Comparison of ENCODE assay signal across 21 mouse cellular contexts in the genomic region with DNA sequence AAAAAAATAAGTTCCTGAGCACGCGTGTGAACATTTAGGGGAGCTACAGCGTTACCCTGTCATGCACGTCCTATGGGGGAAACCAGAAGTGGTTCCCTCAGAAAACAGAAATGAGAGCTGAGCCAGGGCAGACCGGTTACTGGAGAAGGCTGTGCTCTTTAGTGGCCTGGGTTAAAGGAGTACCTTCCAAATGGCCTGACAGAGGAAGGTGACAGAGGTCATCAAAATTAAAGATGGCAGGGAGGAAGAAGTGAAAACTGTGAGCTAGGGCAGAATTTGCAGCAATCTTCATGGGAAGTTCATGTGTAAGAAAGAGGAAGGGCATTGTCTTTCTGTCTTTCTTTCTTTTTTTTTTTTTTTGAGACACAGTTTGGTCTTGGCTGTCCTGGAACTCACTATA. TPM values are rescaled to one million over a fixed set of nuclear protein-coding genes. Genes with fewer than 3 reads are reported as not detected.
DNase-seq lines count a peak whose midpoint lies in the region; ATAC-seq and TF ChIP-seq lines count a peak whose summit lies in the region.
"Had no signal": no experiment of that assay in that cellular context is flagged by ENCODE, and none has a peak within 500 bp of the region (broad histone marks: within the 10 kb centered on the region; RNA-seq: fewer than 3 reads in every experiment).

No protein-coding gene starts in this region.

- no peaks in the 10 kb centered on the region for H3K36me3 ChIP-seq in liver, adult 2 months (ENCODE audit: control insufficient read depth, insufficient read depth, low read length)
- no peaks in the 10 kb centered on the region for H3K36me3 ChIP-seq in liver, embryonic 12.5 days
- H3K36me3 ChIP-seq in liver, postnatal 0 days (replicated peaks; ENCODE audit: insufficient read depth, low read length), result no peaks in the 10 kb centered on the region
- no peaks in the 10 kb centered on the region for H3K36me3 ChIP-seq in splenic B cell, adult 2 months (ENCODE audit: control insufficient read depth, insufficient read depth, low read length, poor library complexity, severe bottlenecking)
- H3K36me3 ChIP-seq: embryonic facial prominence, embryonic 13.5 days; forebrain, embryonic 12.5 days; heart, embryonic 12.5 days; hindbrain, embryonic 15.5 days had no signal

- WGBS in liver, adult 2 months, result 86% methylated on average over 5 of the region's 5 CpGs
- WGBS in liver, embryonic 12.5 days (ENCODE audit: insufficient replicate concordance), result 68% methylated on average over 5 of the region's 5 CpGs
- WGBS in liver, postnatal 0 days (ENCODE audit: insufficient replicate concordance), result 68% methylated on average over 5 of the region's 5 CpGs

- TF ChIP-seq POLR2A in liver, adult 2 months (IDR thresholded peaks at IDR 0.05; ENCODE audit: extremely low read depth, insufficient read depth, low read length), result no peak

- H3K79me2 ChIP-seq in liver, adult 2 months (ENCODE audit: control insufficient read depth, insufficient read depth, low read length), result no peaks in the 10 kb centered on the region

- TF ChIP-seq EP300 in liver, postnatal 0 days (IDR thresholded peaks at IDR 0.05; ENCODE audit: low read depth), result no peak

- H3K4me2 ChIP-seq in liver, embryonic 12.5 days, result no peak overlapping the region
- H3K4me2 ChIP-seq in liver, postnatal 0 days (ENCODE audit: low read depth, low read length), result no peak overlapping the region
- H3K4me2 ChIP-seq: embryonic facial prominence, embryonic 13.5 days; forebrain, embryonic 12.5 days; heart, embryonic 12.5 days; hindbrain, embryonic 15.5 days had no signal

- H3K27me3 ChIP-seq in liver, adult 2 months (ENCODE audit: control insufficient read depth, insufficient read depth, low read length), result no peaks in the 10 kb centered on the region
- H3K27me3 ChIP-seq in liver, embryonic 12.5 days (replicated peaks), result no peaks in the 10 kb centered on the region
- H3K27me3 ChIP-seq in liver, postnatal 0 days (ENCODE audit: insufficient read depth, low read length), result no peaks in the 10 kb centered on the region
- H3K27me3 ChIP-seq in splenic B cell, adult 2 months (ENCODE audit: control insufficient read depth, insufficient read depth, low read length, poor library complexity, severe bottlenecking), result no peaks in the 10 kb centered on the region; the same call in 1 of the 2 replicates
- H3K27me3 ChIP-seq: CH12.LX; embryonic facial prominence, embryonic 13.5 days; forebrain, embryonic 12.5 days; heart, embryonic 12.5 days; hindbrain, embryonic 15.5 days; Patski had no signal

- no peak for ATAC-seq in liver, embryonic 12.5 days
- peak; percentile 41; the same call in 1 of the 2 replicates for ATAC-seq in liver, postnatal 0 days
- ATAC-seq: activated CD4-positive, CD25-positive, alpha-beta regulatory T cell, adult 4 months; forebrain, embryonic 16.5 days; Patski had no signal

- H3K27ac ChIP-seq in liver, adult 2 months (replicated peaks; ENCODE audit: insufficient read depth, low read depth, low read length), result no peak overlapping the region
- H3K27ac ChIP-seq in liver, embryonic 12.5 days, result no peak overlapping the region
- H3K27ac ChIP-seq in liver, postnatal 0 days (ENCODE audit: low read depth), result no peak overlapping the region
- H3K27ac ChIP-seq: embryonic facial prominence, embryonic 13.5 days; forebrain, embryonic 12.5 days; hindbrain, embryonic 15.5 days had no signal

- H3K4me1 ChIP-seq in liver, adult 2 months (ENCODE audit: control insufficient read depth, insufficient read depth, low read length), result no peaks in the 10 kb centered on the region
- H3K4me1 ChIP-seq in liver, embryonic 12.5 days, result no peaks in the 10 kb centered on the region
- no peaks in the 10 kb centered on the region for H3K4me1 ChIP-seq in liver, postnatal 0 days (ENCODE audit: insufficient read depth)
- H3K4me1 ChIP-seq: embryonic facial prominence, embryonic 13.5 days; forebrain, embryonic 12.5 days; hindbrain, embryonic 15.5 days had no signal

- no peak for TF ChIP-seq CTCF in liver, adult 2 months (IDR thresholded peaks at IDR 0.05; ENCODE audit: low read depth, low read length)
- no peak for TF ChIP-seq CTCF in liver, postnatal 0 days (IDR thresholded peaks at IDR 0.05; ENCODE audit: low read depth)

- DNase-seq in liver, adult 2 months (ENCODE audit: extremely low read depth, low read depth, low spot score), result peak; percentile 55
- DNase-seq in A20 (ENCODE audit: low read depth, low spot score), result peak; percentile 64
- DNase-seq in liver, postnatal 0 days, result no peak
- DNase-seq in splenic B cell, adult 2 months (ENCODE audit: low read depth, low spot score), result peak; percentile 37
- no peak for DNase-seq in thymus, postnatal 10 days (ENCODE audit: low spot score in 2 of 2)
- DNase-seq in urinary bladder, postnatal 10 days (ENCODE audit: low spot score), result no peak
- DNase-seq: adrenal gland, postnatal 14 days; cerebellum, adult 11-12 months; cerebellum, adult 9-10 months; cerebellum, postnatal 25 days; gastrocnemius, postnatal 10 days; heart, postnatal 36 days had no signal

- no peak overlapping the region for H3K9ac ChIP-seq in liver, adult 2 months (ENCODE audit: low read depth, low read length)
- H3K9ac ChIP-seq in liver, embryonic 12.5 days, result no peak overlapping the region
- no peak overlapping the region for H3K9ac ChIP-seq in liver, postnatal 0 days (replicated peaks)
- H3K9ac ChIP-seq: embryonic facial prominence, embryonic 13.5 days; forebrain, embryonic 12.5 days; heart, embryonic 12.5 days; hindbrain, embryonic 15.5 days had no signal

- H3K9me3 ChIP-seq in liver, embryonic 12.5 days (replicated peaks), result no peaks in the 10 kb centered on the region
- H3K9me3 ChIP-seq in liver, postnatal 0 days (ENCODE audit: low read length), result no peaks in the 10 kb centered on the region
- H3K9me3 ChIP-seq: embryonic facial prominence, embryonic 13.5 days; forebrain, embryonic 12.5 days; heart, embryonic 12.5 days; hindbrain, embryonic 15.5 days had no signal

- no peak overlapping the region for H3K4me3 ChIP-seq in liver, adult 2 months (ENCODE audit: insufficient read depth, low read depth, low read length)
- H3K4me3 ChIP-seq in liver, embryonic 12.5 days, result no peak overlapping the region
- H3K4me3 ChIP-seq in liver, postnatal 0 days (ENCODE audit: low read depth, low read length), result no peak overlapping the region
- H3K4me3 ChIP-seq: embryonic facial prominence, embryonic 13.5 days; forebrain, embryonic 12.5 days; heart, embryonic 12.5 days; hindbrain, embryonic 15.5 days had no signal

RNA-seq across cellular contexts. Expression of a gene that starts 48.3 kb away (rescaled TPM):
- total RNA-seq in liver, adult 2 months (2014; rRNA removed), result 20.6 and 20.9 TPM in 2 replicates
- 6.0 and 8.1 TPM in 2 replicates for polyA plus RNA-seq in liver, adult 2 months (2012; rRNA removed)
- 17.3 and 17.9 TPM in 2 replicates for polyA plus RNA-seq in liver, embryonic 12.5 days (2016; fragmentation: Nextera tagmentation; extraction: Ambion mirVana)
- polyA plus RNA-seq in liver, postnatal 0 days (2015; fragmentation: Nextera tagmentation; extraction: Ambion mirVana), result 8.9 and 9.2 TPM in 2 replicates

Comparison
In these comparisons a context has a peak if more than half of its experiments do, and no peak if none do; other contexts are left out.
1. DNase-seq: peak in liver, adult 2 months (single experiment), A20 (single experiment) and splenic B cell, adult 2 months (single experiment); none in liver, postnatal 0 days (single experiment), thymus, postnatal 10 days (0 of 2) and urinary bladder, postnatal 10 days (single experiment).